ENCODE assay signal across 8 mouse cellular contexts in the genomic region with DNA sequence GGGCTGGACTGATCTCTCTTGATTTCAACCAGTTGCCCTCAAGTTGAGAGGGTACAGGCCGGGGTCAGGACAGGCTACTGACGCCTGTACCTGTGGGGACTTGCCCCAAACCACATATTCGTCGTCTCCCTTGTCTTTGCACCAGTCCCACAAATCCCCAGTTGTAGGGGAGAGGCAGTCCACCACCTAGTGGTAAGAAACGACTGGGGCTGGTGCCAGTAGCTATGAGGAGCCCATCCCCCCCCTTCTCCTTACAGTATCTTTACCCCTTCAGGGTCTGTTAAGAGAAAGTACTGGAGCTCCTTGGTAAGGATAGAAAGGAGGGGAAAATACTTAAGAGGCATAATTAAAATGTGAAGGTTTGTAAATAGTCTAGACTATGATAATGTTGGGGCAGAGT. TPM values are rescaled to one million over a fixed set of nuclear protein-coding genes. Genes with fewer than 3 reads are reported as not detected.
A peak's percentile ranks its signal among the peaks of the same experiment; 100 is the strongest.
DNase-seq lines count a peak whose midpoint lies in the region; ATAC-seq and TF ChIP-seq lines count a peak whose summit lies in the region.
"Not testable (repeated sequence)": the region's sequence is repeated elsewhere in the genome, so short reads cannot be mapped to it uniquely, and the experiment has no call there.

No protein-coding gene starts in this region.

- not testable (repeated sequence) for H3K9me3 ChIP-seq in hindbrain, embryonic 10.5 days; kidney, postnatal 0 days (replicated peaks; ENCODE audit: low read length); liver, embryonic 13.5 days (replicated peaks); stomach, embryonic 15.5 days

- TF ChIP-seq CTCF in brain, embryonic 14.5 days (IDR thresholded peaks at IDR 0.05; ENCODE audit: borderline replicate concordance, extremely low read depth, insufficient read depth, insufficient read length) = 0 out of 2 replicates have a peak, but pooled peaks have one; percentile 21
- TF ChIP-seq CTCF in gastrocnemius, adult 2 months (IDR thresholded peaks at IDR 0.05) = not testable (repeated sequence)
- TF ChIP-seq CTCF in kidney, postnatal 0 days (IDR thresholded peaks at IDR 0.05; ENCODE audit: low read depth) = peak; percentile 41; the same call in 1 of the 2 replicates

- WGBS in hindbrain, embryonic 10.5 days = 53% methylated on average over 5 of the region's 5 CpGs
- 53% methylated on average over 5 of the region's 5 CpGs for WGBS in kidney, postnatal 0 days
- 34% methylated on average over 5 of the region's 5 CpGs for WGBS in liver, embryonic 13.5 days (ENCODE audit: insufficient replicate concordance)
- WGBS in stomach, embryonic 15.5 days = 51% methylated on average over 5 of the region's 5 CpGs

- not testable (repeated sequence) for ATAC-seq in kidney, postnatal 0 days (replicated peaks; ENCODE audit: low FRiP score, low read depth); liver, embryonic 13.5 days (ENCODE audit: low read depth); stomach, embryonic 15.5 days (ENCODE audit: insufficient read depth, low FRiP score, low read depth)
- 0 out of 2 replicates have a peak, but pooled peaks have one; percentile 9 for ATAC-seq in megakaryocyte progenitor cell, adult 5-6 weeks (replicated peaks; ENCODE audit: poor library complexity)

- intact Hi-C loops in gastrocnemius, adult 2 months (cut with DNase I) = not testable (repeated sequence)

- TF ChIP-seq POLR2A in brain, embryonic 14.5 days (IDR thresholded peaks at IDR 0.05; ENCODE audit: borderline replicate concordance, extremely low read depth, insufficient read depth, insufficient read length, poor library complexity, severe bottlenecking) = not testable (repeated sequence)

- DNase-seq in 416B (ENCODE audit: low read depth) = peak; percentile 35
- not testable (repeated sequence) for DNase-seq in brain, embryonic 14.5 days (ENCODE audit: low read depth); gastrocnemius, adult 2 months; hindbrain, embryonic 10.5 days (ENCODE audit: low spot score); liver, embryonic 13.5 days
- peak; percentile 53 for DNase-seq in kidney, postnatal 0 days (ENCODE audit: low spot score)

- not testable (repeated sequence) for H3K9ac ChIP-seq in kidney, postnatal 0 days (ENCODE audit: low read depth, low read length); stomach, embryonic 15.5 days
- H3K9ac ChIP-seq in liver, embryonic 13.5 days = peak overlapping the region; percentile 32; the same call in 1 of the 2 replicates

- peak overlapping the region; percentile 94 for H3K27ac ChIP-seq in gastrocnemius, adult 2 months
- not testable (repeated sequence) for H3K27ac ChIP-seq in hindbrain, embryonic 10.5 days
- peak overlapping the region; percentile 43; the same call in 1 of the 2 replicates for H3K27ac ChIP-seq in kidney, postnatal 0 days
- peak overlapping the region; percentile 94 for H3K27ac ChIP-seq in liver, embryonic 13.5 days
- peak overlapping the region; percentile 91 for H3K27ac ChIP-seq in stomach, embryonic 15.5 days

- peak overlapping the region; percentile 25 for H3K4me2 ChIP-seq in kidney, postnatal 0 days (ENCODE audit: low read length)
- peak overlapping the region; percentile 88; the same call in 1 of the 2 replicates for H3K4me2 ChIP-seq in liver, embryonic 13.5 days
- H3K4me2 ChIP-seq in stomach, embryonic 15.5 days = peak overlapping the region; percentile 21

- H3K36me3 ChIP-seq in hindbrain, embryonic 10.5 days = peaks cover 51% of the 10 kb centered on the region
- peaks cover 18% of the 10 kb centered on the region for H3K36me3 ChIP-seq in kidney, postnatal 0 days (ENCODE audit: insufficient read depth, low read length)
- H3K36me3 ChIP-seq in liver, embryonic 13.5 days = peaks cover 38% of the 10 kb centered on the region
- H3K36me3 ChIP-seq in stomach, embryonic 15.5 days = peaks cover 25% of the 10 kb centered on the region

- peaks cover 79% of the 10 kb centered on the region for H3K4me1 ChIP-seq in hindbrain, embryonic 10.5 days (replicated peaks)
- peaks cover 25% of the 10 kb centered on the region for H3K4me1 ChIP-seq in kidney, postnatal 0 days (replicated peaks; ENCODE audit: insufficient read depth, low read length)
- peaks cover 78% of the 10 kb centered on the region for H3K4me1 ChIP-seq in liver, embryonic 13.5 days (replicated peaks)
- peaks cover 46% of the 10 kb centered on the region for H3K4me1 ChIP-seq in stomach, embryonic 15.5 days

- H3K4me3 ChIP-seq in gastrocnemius, adult 2 months = peak overlapping the region; percentile 62
- H3K4me3 ChIP-seq in hindbrain, embryonic 10.5 days = peak overlapping the region; percentile 20; the same call in 1 of the 2 replicates
- H3K4me3 ChIP-seq in kidney, postnatal 0 days (replicated peaks; ENCODE audit: low read depth, low read length); stomach, embryonic 15.5 days (replicated peaks): not testable (repeated sequence)
- peak overlapping the region; percentile 15; the same call in 1 of the 2 replicates for H3K4me3 ChIP-seq in liver, embryonic 13.5 days (replicated peaks)

- not testable (repeated sequence) for H3K27me3 ChIP-seq in hindbrain, embryonic 10.5 days (ENCODE audit: insufficient read depth, poor library complexity, severe bottlenecking); kidney, postnatal 0 days (ENCODE audit: insufficient read depth, low read length); liver, embryonic 13.5 days; stomach, embryonic 15.5 days (replicated peaks)

RNA-seq across cellular contexts. Expression of gene Hyal2, which starts 2.2 kb away (rescaled TPM):
- polyA plus RNA-seq in brain, embryonic 14.5 days (2012; rRNA removed) = 50.6 and 55.4 TPM in 2 replicates
- total RNA-seq in gastrocnemius, adult 2 months (2021) = 10 to 100 TPM; 11.3 to 19.9 TPM
- polyA plus RNA-seq in hindbrain, embryonic 10.5 days (2016; fragmentation: Nextera tagmentation; extraction: Ambion mirVana) = 134 and 135 TPM in 2 replicates
- 87.7 and 88.8 TPM in 2 replicates for polyA plus RNA-seq in kidney, postnatal 0 days (2015; fragmentation: Nextera tagmentation; extraction: Ambion mirVana)
- 43.8 and 44.7 TPM in 2 replicates for polyA plus RNA-seq in liver, embryonic 13.5 days (2015; fragmentation: Nextera tagmentation; extraction: Ambion mirVana)
- total RNA-seq in megakaryocyte progenitor cell, adult 5-6 weeks (2015) = 6.6 and 7.3 TPM in 2 replicates
- total RNA-seq in megakaryocyte progenitor cell, adult 5-6 weeks (2017) = 2.8 and 4.1 TPM in 2 replicates
- 84.2 and 85.4 TPM in 2 replicates for polyA plus RNA-seq in stomach, embryonic 15.5 days (2015; fragmentation: Nextera tagmentation; extraction: Ambion mirVana)

RNA-seq across cellular contexts. Expression of gene Tusc2, which starts 2.5 kb away (rescaled TPM):
- polyA plus RNA-seq in brain, embryonic 14.5 days (2012; rRNA removed) = 97.6 and 109 TPM in 2 replicates
- 10 to 100 TPM; 35.6 to 35.7 TPM for total RNA-seq in gastrocnemius, adult 2 months (2021)
- 79.8 and 87.1 TPM in 2 replicates for polyA plus RNA-seq in hindbrain, embryonic 10.5 days (2016; fragmentation: Nextera tagmentation; extraction: Ambion mirVana)
- 52.1 and 53.0 TPM in 2 replicates for polyA plus RNA-seq in kidney, postnatal 0 days (2015; fragmentation: Nextera tagmentation; extraction: Ambion mirVana)
- 40.1 and 44.6 TPM in 2 replicates for polyA plus RNA-seq in liver, embryonic 13.5 days (2015; fragmentation: Nextera tagmentation; extraction: Ambion mirVana)
- 16.7 and 17.1 TPM in 2 replicates for total RNA-seq in megakaryocyte progenitor cell, adult 5-6 weeks (2015)
- total RNA-seq in megakaryocyte progenitor cell, adult 5-6 weeks (2017) = 15.2 and 15.3 TPM in 2 replicates
- 42.6 and 46.1 TPM in 2 replicates for polyA plus RNA-seq in stomach, embryonic 15.5 days (2015; fragmentation: Nextera tagmentation; extraction: Ambion mirVana)

RNA-seq across cellular contexts. Expression of gene Hyal1, which starts 11.2 kb away (rescaled TPM):
- 3.3 and 5.6 TPM in 2 replicates for polyA plus RNA-seq in brain, embryonic 14.5 days (2012; rRNA removed)
- 1 to 10 TPM; 1.6 to 2.4 TPM for total RNA-seq in gastrocnemius, adult 2 months (2021)
- 6.6 and 8.4 TPM in 2 replicates for polyA plus RNA-seq in hindbrain, embryonic 10.5 days (2016; fragmentation: Nextera tagmentation; extraction: Ambion mirVana)
- 5.0 and 6.0 TPM in 2 replicates for polyA plus RNA-seq in kidney, postnatal 0 days (2015; fragmentation: Nextera tagmentation; extraction: Ambion mirVana)
- polyA plus RNA-seq in liver, embryonic 13.5 days (2015; fragmentation: Nextera tagmentation; extraction: Ambion mirVana) = 2.6 TPM in 2 replicates
- 0.44 and 0.54 TPM in 2 replicates for total RNA-seq in megakaryocyte progenitor cell, adult 5-6 weeks (2015)
- total RNA-seq in megakaryocyte progenitor cell, adult 5-6 weeks (2017) = 0.54 and 1.1 TPM in 2 replicates
- 9.2 and 10.8 TPM in 2 replicates for polyA plus RNA-seq in stomach, embryonic 15.5 days (2015; fragmentation: Nextera tagmentation; extraction: Ambion mirVana)

RNA-seq across cellular contexts. Expression of gene Naa80, which starts 13.1 kb away (rescaled TPM):
- 28.8 and 32.4 TPM in 2 replicates for polyA plus RNA-seq in brain, embryonic 14.5 days (2012; rRNA removed)
- 10 to 100 TPM; 11.8 to 14.7 TPM for total RNA-seq in gastrocnemius, adult 2 months (2021)
- 19.2 and 20.8 TPM in 2 replicates for polyA plus RNA-seq in hindbrain, embryonic 10.5 days (2016; fragmentation: Nextera tagmentation; extraction: Ambion mirVana)
- 20.3 and 22.3 TPM in 2 replicates for polyA plus RNA-seq in kidney, postnatal 0 days (2015; fragmentation: Nextera tagmentation; extraction: Ambion mirVana)
- polyA plus RNA-seq in liver, embryonic 13.5 days (2015; fragmentation: Nextera tagmentation; extraction: Ambion mirVana) = 10.5 and 12.2 TPM in 2 replicates
- total RNA-seq in megakaryocyte progenitor cell, adult 5-6 weeks (2015) = 9.3 and 15.4 TPM in 2 replicates
- total RNA-seq in megakaryocyte progenitor cell, adult 5-6 weeks (2017) = 9.3 and 10.4 TPM in 2 replicates
- 16.1 and 18.6 TPM in 2 replicates for polyA plus RNA-seq in stomach, embryonic 15.5 days (2015; fragmentation: Nextera tagmentation; extraction: Ambion mirVana)

RNA-seq across cellular contexts. Expression of gene Rassf1, which starts 14.2 kb away (rescaled TPM):
- 31.5 and 34.2 TPM in 2 replicates for polyA plus RNA-seq in brain, embryonic 14.5 days (2012; rRNA removed)
- total RNA-seq in gastrocnemius, adult 2 months (2021) = 10 to 100 TPM; 14.0 to 14.3 TPM
- polyA plus RNA-seq in hindbrain, embryonic 10.5 days (2016; fragmentation: Nextera tagmentation; extraction: Ambion mirVana) = 46.4 and 48.3 TPM in 2 replicates
- 49.8 and 53.6 TPM in 2 replicates for polyA plus RNA-seq in kidney, postnatal 0 days (2015; fragmentation: Nextera tagmentation; extraction: Ambion mirVana)
- polyA plus RNA-seq in liver, embryonic 13.5 days (2015; fragmentation: Nextera tagmentation; extraction: Ambion mirVana) = 17.5 and 18.2 TPM in 2 replicates
- 27.3 and 27.4 TPM in 2 replicates for total RNA-seq in megakaryocyte progenitor cell, adult 5-6 weeks (2015)
- total RNA-seq in megakaryocyte progenitor cell, adult 5-6 weeks (2017) = 35.4 and 38.8 TPM in 2 replicates
- 53.9 and 58.0 TPM in 2 replicates for polyA plus RNA-seq in stomach, embryonic 15.5 days (2015; fragmentation: Nextera tagmentation; extraction: Ambion mirVana)

Comparison
In these comparisons a context has a peak if more than half of its experiments do, and no peak if none do; other contexts are left out.
1. H3K4me2 ChIP-seq: peak in every context shown above with its lines; median percentile 88 in liver, embryonic 13.5 days; 25 in kidney, postnatal 0 days; 21 in stomach, embryonic 15.5 days.